Mouse (Mus musculus) lung, adult 2 months (tissue): ENCODE results near the gene Insc.

Experiments used
- CTCF ChIP-seq: fragments of 200-500 bp; IDR thresholded peaks from 2 replicates; pipeline ENCODE4 v1.5.1; 2011; ENCODE audit warnings: mild to moderate bottlenecking, low read length, control low read depth; ENCODE audit not compliant: insufficient read depth
- POLR2A ChIP-seq: fragments of 200-500 bp; IDR thresholded peaks from 2 replicates; pipeline ENCODE4 v1.6.1; 2011; ENCODE audit warnings: low read depth, mild to moderate bottlenecking, control low read depth, low read length, borderline replicate concordance; ENCODE audit errors: extremely low read depth

GRCm38 (mm10) chr7:114808341-114808740 lies 64.8 kb downstream of the Insc start:
- TF ChIP-seq CTCF (no peak), POLR2A (no peak)
